Comparison of ENCODE assay signal across 22 mouse cellular contexts in the genomic region with DNA sequence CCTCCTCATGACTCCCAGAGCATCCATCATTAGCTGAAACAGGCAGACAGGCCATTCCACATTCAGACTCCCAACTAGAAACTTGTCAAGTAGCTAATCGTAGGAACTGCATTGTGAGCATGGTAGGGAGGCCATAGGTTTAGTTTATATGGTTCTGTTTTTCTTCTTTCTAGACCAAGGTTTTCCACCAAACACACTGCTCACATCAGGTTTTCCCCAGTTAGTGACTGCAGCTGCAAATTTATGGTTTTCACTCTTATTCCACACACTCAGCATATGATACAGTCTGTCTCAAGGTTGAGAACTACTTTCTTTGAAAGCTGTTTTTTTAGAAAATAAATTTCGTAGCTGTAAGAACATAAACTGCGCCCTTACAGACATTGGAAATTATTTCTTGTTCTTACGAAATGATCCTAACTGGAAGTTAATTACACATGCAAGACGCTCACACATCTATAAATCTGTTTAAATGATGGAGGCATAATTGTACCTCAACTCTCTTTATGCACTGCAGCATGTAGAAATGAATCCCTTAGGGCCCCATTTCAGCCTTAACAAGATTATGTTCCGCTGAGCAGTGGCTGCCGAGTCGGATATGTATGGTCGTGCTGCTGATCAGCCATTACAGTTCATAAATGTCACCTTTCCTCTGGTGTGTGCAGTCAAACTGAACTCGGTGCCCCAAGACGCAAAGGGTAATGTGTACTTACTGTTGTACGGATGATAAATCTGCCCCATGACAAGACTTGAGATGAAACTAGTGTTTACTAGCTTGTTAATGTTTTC. TPM values are rescaled to one million over a fixed set of nuclear protein-coding genes. Genes with fewer than 3 reads are reported as not detected.
DNase-seq lines count a peak whose midpoint lies in the region; ATAC-seq and TF ChIP-seq lines count a peak whose summit lies in the region.
"Had no signal": no experiment of that assay in that cellular context is flagged by ENCODE, and none has a peak within 500 bp of the region (broad histone marks: within the 10 kb centered on the region; RNA-seq: fewer than 3 reads in every experiment).

No protein-coding gene starts in this region.

- no peak for TF ChIP-seq CTCF in midbrain, postnatal 0 days (IDR thresholded peaks at IDR 0.05)

- H3K9ac ChIP-seq in intestine, embryonic 14.5 days (ENCODE audit: low read length): no peak overlapping the region
- no peak overlapping the region for H3K9ac ChIP-seq in intestine, embryonic 16.5 days (ENCODE audit: low read depth, low read length)
- no peak overlapping the region for H3K9ac ChIP-seq in hindbrain, embryonic 14.5 days
- H3K9ac ChIP-seq in midbrain, postnatal 0 days (replicated peaks; ENCODE audit: low read length, poor library complexity, severe bottlenecking): no peak overlapping the region
- H3K9ac ChIP-seq: embryonic facial prominence, embryonic 13.5 days; forebrain, embryonic 15.5 days; liver, embryonic 13.5 days; lung, embryonic 14.5 days; midbrain, embryonic 12.5 days had no signal

- no peaks in the 10 kb centered on the region for H3K27me3 ChIP-seq in intestine, embryonic 14.5 days (replicated peaks; ENCODE audit: control insufficient read depth, insufficient read depth, low read length)
- H3K27me3 ChIP-seq in intestine, embryonic 16.5 days (replicated peaks; ENCODE audit: control insufficient read depth, insufficient read depth, low read length): no peaks in the 10 kb centered on the region
- H3K27me3 ChIP-seq in hindbrain, embryonic 14.5 days (ENCODE audit: control insufficient read depth, insufficient read depth, low read length): no peaks in the 10 kb centered on the region
- no peaks in the 10 kb centered on the region for H3K27me3 ChIP-seq in midbrain, postnatal 0 days (ENCODE audit: insufficient read depth, low read length)
- H3K27me3 ChIP-seq: embryonic facial prominence, embryonic 13.5 days; forebrain, embryonic 15.5 days; liver, embryonic 13.5 days; midbrain, embryonic 12.5 days had no signal

- no peak overlapping the region for H3K27ac ChIP-seq in intestine, embryonic 14.5 days (ENCODE audit: low read depth)
- no peak overlapping the region for H3K27ac ChIP-seq in intestine, embryonic 16.5 days (ENCODE audit: low read length)
- no peak overlapping the region; the same call in 1 of the 2 replicates for H3K27ac ChIP-seq in hindbrain, embryonic 14.5 days
- H3K27ac ChIP-seq in midbrain, postnatal 0 days (ENCODE audit: low read depth, low read length): no peak overlapping the region
- H3K27ac ChIP-seq: embryonic facial prominence, embryonic 13.5 days; forebrain, embryonic 15.5 days; gastrocnemius, adult 2 months; liver, embryonic 13.5 days; midbrain, embryonic 12.5 days had no signal

- no peaks in the 10 kb centered on the region; the same call in 1 of the 2 replicates for H3K4me1 ChIP-seq in intestine, embryonic 14.5 days (replicated peaks; ENCODE audit: control insufficient read depth, insufficient read depth, low read length)
- 0 out of 2 replicates have a peak, but pooled peaks cover 3% of the 10 kb centered on the region for H3K4me1 ChIP-seq in intestine, embryonic 16.5 days (ENCODE audit: control insufficient read depth, insufficient read depth, low read length)
- peaks cover 5% of the 10 kb centered on the region; the same call in 1 of the 2 replicates for H3K4me1 ChIP-seq in hindbrain, embryonic 14.5 days (replicated peaks; ENCODE audit: control insufficient read depth, insufficient read depth, low read length)
- H3K4me1 ChIP-seq in midbrain, postnatal 0 days (ENCODE audit: insufficient read depth, low read length): no peaks in the 10 kb centered on the region
- H3K4me1 ChIP-seq: embryonic facial prominence, embryonic 13.5 days; forebrain, embryonic 15.5 days; liver, embryonic 13.5 days; midbrain, embryonic 12.5 days had no signal

- WGBS in intestine, embryonic 14.5 days: 85% methylated on average over 12 of the region's 12 CpGs
- 79% methylated on average over 12 of the region's 12 CpGs for WGBS in intestine, embryonic 16.5 days
- WGBS in hindbrain, embryonic 14.5 days: 66% methylated on average over 12 of the region's 12 CpGs
- WGBS in midbrain, postnatal 0 days: 59% methylated on average over 12 of the region's 12 CpGs

- DNase-seq in intestine, embryonic 14.5 days (ENCODE audit: low spot score): peak; percentile 34
- peak; percentile 15 for DNase-seq in MN1 (ENCODE audit: low spot score)
- peak; percentile 38 for DNase-seq in hindbrain, embryonic 14.5 days (ENCODE audit: low spot score)
- peak; percentile 51 for DNase-seq in midbrain, postnatal 0 days (ENCODE audit: low spot score)
- no peak for DNase-seq in spleen, postnatal 4 days (ENCODE audit: low spot score in 2 of 2)
- DNase-seq in frontal cortex, postnatal 14 days (ENCODE audit: low spot score in 2 of 2): no peak
- DNase-seq: adrenal gland, postnatal 25 days; cerebellum, adult 11-12 months; cerebellum, postnatal 14 days; gastrocnemius, adult 2 months; heart, adult 18-20 months; heart, postnatal 36 days; liver, embryonic 13.5 days; lung, embryonic 14.5 days; lung, postnatal 4 days; thymus, postnatal 14 days had no signal

- no peak overlapping the region for H3K4me2 ChIP-seq in intestine, embryonic 14.5 days (ENCODE audit: low read length)
- H3K4me2 ChIP-seq in intestine, embryonic 16.5 days (ENCODE audit: low read depth, low read length): no peak overlapping the region
- H3K4me2 ChIP-seq in hindbrain, embryonic 14.5 days (replicated peaks): no peak overlapping the region
- no peak overlapping the region for H3K4me2 ChIP-seq in midbrain, postnatal 0 days (ENCODE audit: low read depth, low read length, poor library complexity, severe bottlenecking)
- H3K4me2 ChIP-seq: embryonic facial prominence, embryonic 13.5 days; forebrain, embryonic 15.5 days; liver, embryonic 13.5 days; lung, embryonic 14.5 days; midbrain, embryonic 12.5 days had no signal

- peaks cover 47% of the 10 kb centered on the region for H3K36me3 ChIP-seq in intestine, embryonic 14.5 days (ENCODE audit: control insufficient read depth, insufficient read depth, low read length)
- peaks cover 14% of the 10 kb centered on the region; the same call in 1 of the 2 replicates for H3K36me3 ChIP-seq in intestine, embryonic 16.5 days (ENCODE audit: control insufficient read depth, insufficient read depth, low read length)
- H3K36me3 ChIP-seq in hindbrain, embryonic 14.5 days (replicated peaks; ENCODE audit: control insufficient read depth, insufficient read depth): peaks cover 52% of the 10 kb centered on the region
- H3K36me3 ChIP-seq in midbrain, postnatal 0 days (ENCODE audit: insufficient read depth, low read length): peaks cover 31% of the 10 kb centered on the region

- ATAC-seq in intestine, embryonic 14.5 days (replicated peaks; ENCODE audit: low FRiP score, low TSS enrichment, low read depth): no peak
- ATAC-seq in intestine, embryonic 16.5 days: no peak
- peak; percentile 47 for ATAC-seq in hindbrain, embryonic 14.5 days (ENCODE audit: low FRiP score)
- ATAC-seq in midbrain, postnatal 0 days (ENCODE audit: low FRiP score): no peak
- ATAC-seq: forebrain, embryonic 15.5 days; intestine, postnatal 0 days had no signal

- no peak overlapping the region for H3K4me3 ChIP-seq in intestine, embryonic 14.5 days (ENCODE audit: low read depth, low read length)
- no peak overlapping the region for H3K4me3 ChIP-seq in intestine, embryonic 16.5 days (ENCODE audit: low read length)
- H3K4me3 ChIP-seq in hindbrain, embryonic 14.5 days (replicated peaks; ENCODE audit: low read length): no peak overlapping the region
- H3K4me3 ChIP-seq in midbrain, postnatal 0 days (ENCODE audit: low read depth, low read length): no peak overlapping the region
- H3K4me3 ChIP-seq: embryonic facial prominence, embryonic 13.5 days; forebrain, embryonic 15.5 days; gastrocnemius, adult 2 months; liver, embryonic 13.5 days; midbrain, embryonic 12.5 days had no signal

- H3K9me3 ChIP-seq in intestine, embryonic 14.5 days (ENCODE audit: control insufficient read depth, low read length): no peaks in the 10 kb centered on the region
- H3K9me3 ChIP-seq in intestine, embryonic 16.5 days (ENCODE audit: control insufficient read depth, low read length): no peaks in the 10 kb centered on the region
- no peaks in the 10 kb centered on the region for H3K9me3 ChIP-seq in hindbrain, embryonic 14.5 days (ENCODE audit: control insufficient read depth, low read length)
- H3K9me3 ChIP-seq in midbrain, postnatal 0 days (ENCODE audit: low read length): no peaks in the 10 kb centered on the region
- H3K9me3 ChIP-seq: embryonic facial prominence, embryonic 13.5 days; forebrain, embryonic 15.5 days; G1E; liver, embryonic 13.5 days; midbrain, embryonic 12.5 days had no signal

RNA-seq across cellular contexts. Expression of a gene that starts 35.3 kb away (rescaled TPM):
- 92.1 and 102 TPM in 2 replicates for polyA plus RNA-seq in intestine, embryonic 14.5 days (2014; fragmentation: Nextera tagmentation; extraction: Ambion mirVana)
- 69.6 and 76.3 TPM in 2 replicates for polyA plus RNA-seq in intestine, embryonic 16.5 days (2015; fragmentation: Nextera tagmentation; extraction: Ambion mirVana)
- polyA plus RNA-seq in hindbrain, embryonic 14.5 days (2014; fragmentation: Nextera tagmentation; extraction: Ambion mirVana): 116 and 117 TPM in 2 replicates
- 66.4 and 71.1 TPM in 2 replicates for total RNA-seq in midbrain, postnatal 0 days (2014; rRNA removed)
- 72.3 and 74.4 TPM in 2 replicates for polyA plus RNA-seq in midbrain, postnatal 0 days (2015; fragmentation: Nextera tagmentation; extraction: Ambion mirVana)

Comparison
In these comparisons a context has a peak if more than half of its experiments do, and no peak if none do; other contexts are left out.
1. DNase-seq: peak in intestine, embryonic 14.5 days (single experiment), MN1 (single experiment), hindbrain, embryonic 14.5 days (single experiment) and midbrain, postnatal 0 days (single experiment); none in spleen, postnatal 4 days (0 of 2) and frontal cortex, postnatal 14 days (0 of 2).